In the genomic region with DNA sequence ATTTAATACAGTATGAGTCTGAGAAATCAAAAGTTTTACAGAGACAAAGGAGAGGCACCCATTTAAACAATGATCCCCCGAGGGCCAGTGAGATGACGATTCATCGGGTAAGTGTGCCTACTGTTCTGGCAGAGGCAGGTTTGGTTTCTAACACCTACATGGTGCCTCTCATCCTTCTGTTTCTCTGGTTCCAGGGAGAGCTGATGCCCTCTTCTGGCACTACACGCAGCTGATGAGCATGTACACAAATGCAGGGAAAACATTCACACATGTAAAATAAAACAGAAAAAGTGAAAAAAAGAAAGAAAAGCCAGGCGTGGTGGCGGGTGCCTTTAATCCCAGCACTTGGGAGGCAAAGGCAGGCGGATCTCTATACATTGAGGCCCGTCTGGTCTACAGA, we compare ENCODE assay signal across 14 mouse cellular contexts. TPM values are rescaled to one million over a fixed set of nuclear protein-coding genes. Genes with fewer than 3 reads are reported as not detected.
DNase-seq lines count a peak whose midpoint lies in the region; ATAC-seq and TF ChIP-seq lines count a peak whose summit lies in the region.
"Had no signal": no experiment of that assay in that cellular context is flagged by ENCODE, and none has a peak within 500 bp of the region (broad histone marks: within the 10 kb centered on the region; RNA-seq: fewer than 3 reads in every experiment).

No protein-coding gene starts in this region.

- 85% methylated on average over 8 of the region's 8 CpGs for WGBS in heart, postnatal 0 days
- 91% methylated on average over 8 of the region's 8 CpGs for WGBS in lung, postnatal 0 days
- 93% methylated on average over 8 of the region's 8 CpGs for WGBS in forebrain, embryonic 10.5 days

- H3K4me3 ChIP-seq in heart, postnatal 0 days (ENCODE audit: low read depth, low read length) = no peak overlapping the region
- H3K4me3 ChIP-seq in lung, postnatal 0 days (ENCODE audit: low read depth, low read length) = no peak overlapping the region
- H3K4me3 ChIP-seq in forebrain, embryonic 10.5 days = no peak overlapping the region
- H3K4me3 ChIP-seq: forebrain, embryonic 13.5 days; hindbrain, embryonic 10.5 days had no signal

- H3K4me2 ChIP-seq in heart, postnatal 0 days (ENCODE audit: low read depth, low read length) = no peak overlapping the region
- no peak overlapping the region for H3K4me2 ChIP-seq in lung, postnatal 0 days (replicated peaks; ENCODE audit: low read depth, low read length)
- H3K4me2 ChIP-seq: forebrain, embryonic 13.5 days had no signal

- peaks cover 20% of the 10 kb centered on the region for H3K4me1 ChIP-seq in heart, postnatal 0 days (ENCODE audit: control insufficient read depth, insufficient read depth)
- H3K4me1 ChIP-seq in lung, postnatal 0 days (ENCODE audit: insufficient read depth, low read depth, low read length) = no peaks in the 10 kb centered on the region
- H3K4me1 ChIP-seq in forebrain, embryonic 10.5 days = no peaks in the 10 kb centered on the region
- H3K4me1 ChIP-seq: forebrain, embryonic 13.5 days; hindbrain, embryonic 10.5 days had no signal

- no peaks in the 10 kb centered on the region for H3K27me3 ChIP-seq in heart, postnatal 0 days (ENCODE audit: control insufficient read depth, insufficient read depth, low read length)
- H3K27me3 ChIP-seq in lung, postnatal 0 days (replicated peaks; ENCODE audit: insufficient read depth, low read length) = no peaks in the 10 kb centered on the region
- H3K27me3 ChIP-seq in forebrain, embryonic 10.5 days (ENCODE audit: poor library complexity, severe bottlenecking) = no peaks in the 10 kb centered on the region
- H3K27me3 ChIP-seq: forebrain, embryonic 13.5 days had no signal

- ATAC-seq in heart, postnatal 0 days (ENCODE audit: insufficient read depth, low read depth) = no peak
- no peak for ATAC-seq in lung, postnatal 0 days
- ATAC-seq: forebrain, embryonic 13.5 days had no signal

- no peak for DNase-seq in heart, postnatal 0 days (ENCODE audit: low spot score)
- no peak for DNase-seq in heart, postnatal 10 days
- no peak for DNase-seq in lung, postnatal 0 days (ENCODE audit: low spot score)
- no peak for DNase-seq in lung, adult 18-20 months
- DNase-seq in T-cell, adult 2 months (ENCODE audit: low spot score) = peak; percentile 26
- DNase-seq in thymus, postnatal 0 days (ENCODE audit: low spot score) = peak; percentile 14
- DNase-seq in forebrain, embryonic 10.5 days (ENCODE audit: extremely low spot score, low spot score) = no peak
- DNase-seq in gastrocnemius, adult 18-20 months (ENCODE audit: low spot score) = no peak
- DNase-seq: cerebellum, adult 8-10 months; heart, adult 11 months; kidney, postnatal 10 days; right cerebral cortex, postnatal 14 days had no signal

- TF ChIP-seq CTCF in heart, postnatal 0 days (IDR thresholded peaks at IDR 0.05; ENCODE audit: low read depth) = peak; percentile 31
- TF ChIP-seq CTCF in lung, postnatal 0 days (IDR thresholded peaks at IDR 0.05) = peak; percentile 46

- no peaks in the 10 kb centered on the region for H3K9me3 ChIP-seq in heart, postnatal 0 days (replicated peaks; ENCODE audit: control insufficient read depth, low read length)
- no peaks in the 10 kb centered on the region for H3K9me3 ChIP-seq in lung, postnatal 0 days (ENCODE audit: low read length)
- H3K9me3 ChIP-seq in forebrain, embryonic 10.5 days = no peaks in the 10 kb centered on the region
- H3K9me3 ChIP-seq: forebrain, embryonic 13.5 days; hindbrain, embryonic 10.5 days had no signal

- TF ChIP-seq EP300 in heart, postnatal 0 days (IDR thresholded peaks at IDR 0.05; ENCODE audit: low read depth) = no peak
- no peak for TF ChIP-seq EP300 in lung, postnatal 0 days (IDR thresholded peaks at IDR 0.05)

- peaks cover 47% of the 10 kb centered on the region for H3K36me3 ChIP-seq in heart, postnatal 0 days (replicated peaks; ENCODE audit: control insufficient read depth, insufficient read depth, low read length)
- H3K36me3 ChIP-seq in lung, postnatal 0 days (ENCODE audit: insufficient read depth, low read length) = peaks cover 18% of the 10 kb centered on the region
- peaks cover 51% of the 10 kb centered on the region for H3K36me3 ChIP-seq in forebrain, embryonic 10.5 days (replicated peaks)

- H3K27ac ChIP-seq in heart, postnatal 0 days (ENCODE audit: low read depth) = no peak overlapping the region
- no peak overlapping the region for H3K27ac ChIP-seq in lung, postnatal 0 days (ENCODE audit: low read length)
- no peak overlapping the region for H3K27ac ChIP-seq in forebrain, embryonic 10.5 days
- H3K27ac ChIP-seq: forebrain, embryonic 13.5 days; hindbrain, embryonic 10.5 days had no signal

- H3K9ac ChIP-seq in heart, postnatal 0 days (replicated peaks; ENCODE audit: low read depth, low read length) = no peak overlapping the region
- no peak overlapping the region for H3K9ac ChIP-seq in lung, postnatal 0 days (replicated peaks; ENCODE audit: low read depth)
- H3K9ac ChIP-seq: forebrain, embryonic 13.5 days had no signal

- intact Hi-C loops in heart, postnatal 10 days (cut with DNase I) = loop anchor here (2.0 to 5.0 kb wide), 2 partner anchors 77 to 243 kb away; no protein-coding TSS in a partner anchor

RNA-seq across cellular contexts. Expression of a gene that starts 29.9 kb away (rescaled TPM):
- total RNA-seq in heart, postnatal 0 days (2014; rRNA removed; ENCODE audit: low replicate concordance) = 3.7 and 5.2 TPM in 2 replicates
- 2.6 and 2.7 TPM in 2 replicates for polyA plus RNA-seq in heart, postnatal 0 days (2015; fragmentation: Nextera tagmentation; extraction: Ambion mirVana)
- total RNA-seq in heart, postnatal 10 days (2021) = 10 to 100 TPM; 16.2 TPM
- 10.0 and 15.2 TPM in 2 replicates for polyA plus RNA-seq in lung, postnatal 0 days (2015; fragmentation: Nextera tagmentation; extraction: Ambion mirVana)
- 25.1 and 27.6 TPM in 2 replicates for polyA plus RNA-seq in thymus, postnatal 0 days (2015; fragmentation: Nextera tagmentation; extraction: Ambion mirVana)
- polyA plus RNA-seq in forebrain, embryonic 10.5 days (2016; fragmentation: Nextera tagmentation; extraction: Ambion mirVana) = 23.5 and 24.8 TPM in 2 replicates
- total RNA-seq in gastrocnemius, adult 18-20 months (2021) = 1 to 10 TPM; 4.3 to 5.1 TPM

Comparison
In these comparisons a context has a peak if more than half of its experiments do, and no peak if none do; other contexts are left out.
1. DNase-seq: peak in T-cell, adult 2 months (single experiment) and thymus, postnatal 0 days (single experiment); none in heart, postnatal 0 days (single experiment), heart, postnatal 10 days (0 of 2), lung, postnatal 0 days (single experiment), lung, adult 18-20 months (0 of 2), forebrain, embryonic 10.5 days (single experiment) and gastrocnemius, adult 18-20 months (single experiment).